Mouse (Mus musculus) kidney, postnatal 14 days (tissue): ENCODE results near the gene Ksr1.
A peak's percentile ranks its signal among the peaks of the same experiment; 100 is the strongest.
"Not testable (repeated sequence)": the region's sequence is repeated elsewhere in the genome, so short reads cannot be mapped to it uniquely, and the experiment has no call there.

ENCODE experiments used
- DNase-seq: peaks from one replicate; pipeline ENCODE4 v3.0.0; 2022; ENCODE audit warnings: mixed read lengths

Ksr1 gene

DNA sequence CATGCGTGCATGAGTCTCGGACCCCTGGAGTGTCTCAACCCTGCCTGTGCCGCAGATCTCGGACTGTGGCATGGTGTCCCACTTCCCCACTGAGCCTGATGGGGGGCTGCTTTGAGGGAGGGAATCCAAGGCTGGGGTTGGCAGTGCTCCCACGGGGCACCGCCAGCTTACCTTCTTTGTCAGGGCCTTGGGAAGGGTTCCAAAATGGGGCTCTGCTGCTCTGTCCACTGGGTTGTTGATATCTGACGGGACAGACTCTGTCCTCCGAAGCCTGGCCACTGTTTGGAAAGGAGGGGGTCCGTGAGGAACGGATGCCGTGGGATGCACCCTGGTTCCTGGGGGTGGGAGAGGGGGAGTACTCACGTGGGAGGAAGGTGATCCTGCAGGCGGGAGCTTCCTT is 109.9 kb downstream of the Ksr1 start:
- DNase-seq: no peak

DNA sequence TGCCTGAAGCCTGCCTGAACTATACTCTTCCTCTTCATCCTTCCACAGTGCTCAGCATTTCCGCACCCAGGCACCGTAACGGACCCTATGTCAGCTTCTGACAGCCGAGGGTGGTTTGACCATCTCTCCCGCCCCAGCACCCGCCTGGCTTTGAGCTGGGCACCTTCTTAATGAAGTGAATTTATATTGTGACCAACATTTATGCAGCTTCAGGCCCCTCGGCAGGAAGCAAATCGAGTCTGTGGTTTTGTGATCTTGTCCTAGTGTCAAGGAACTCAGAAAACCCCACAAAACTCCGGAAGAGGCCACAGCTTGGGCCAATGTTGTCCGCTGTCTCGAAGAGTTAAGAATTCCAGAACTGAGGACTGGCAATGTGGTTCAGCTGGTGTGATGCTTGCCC is 112.6 kb downstream of the Ksr1 start:
- no peak for DNase-seq

DNA sequence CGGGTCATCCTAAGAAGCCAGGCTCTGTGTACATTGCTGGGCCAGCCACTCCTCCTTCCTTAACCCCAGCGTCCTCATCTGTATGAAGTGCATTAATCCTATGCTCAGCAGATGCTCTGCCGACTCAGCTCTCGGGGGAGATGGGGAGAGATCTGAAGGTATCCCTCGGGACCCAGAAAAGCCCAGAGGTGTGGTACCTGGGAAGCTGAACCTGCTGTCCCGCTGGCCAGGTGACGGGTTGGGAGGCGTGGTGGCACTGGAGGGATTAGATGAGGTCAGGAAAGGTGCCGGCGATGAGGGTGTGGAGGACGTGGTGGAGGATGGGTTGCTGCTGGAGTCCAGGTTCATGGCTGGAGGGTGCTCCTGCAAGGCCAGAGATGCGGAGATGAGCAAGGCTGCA is 113.2 kb downstream of the Ksr1 start:
- DNase-seq: no peak

DNA sequence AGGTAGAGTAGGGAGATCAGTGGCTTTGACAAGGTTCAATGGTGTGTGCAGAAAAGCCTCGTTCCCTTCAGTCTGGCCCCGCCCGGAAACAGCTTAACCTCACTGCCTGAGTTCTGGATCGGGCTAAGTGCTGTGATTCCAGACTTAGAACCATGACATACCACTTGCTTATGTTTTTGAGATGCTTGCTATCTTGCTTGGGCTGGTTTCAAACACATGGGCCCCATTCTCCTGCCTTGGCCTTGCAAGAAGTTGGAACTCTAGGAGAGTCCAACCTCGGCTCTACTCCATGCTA is 114.8 kb downstream of the Ksr1 start:
- DNase-seq: no peak

DNA sequence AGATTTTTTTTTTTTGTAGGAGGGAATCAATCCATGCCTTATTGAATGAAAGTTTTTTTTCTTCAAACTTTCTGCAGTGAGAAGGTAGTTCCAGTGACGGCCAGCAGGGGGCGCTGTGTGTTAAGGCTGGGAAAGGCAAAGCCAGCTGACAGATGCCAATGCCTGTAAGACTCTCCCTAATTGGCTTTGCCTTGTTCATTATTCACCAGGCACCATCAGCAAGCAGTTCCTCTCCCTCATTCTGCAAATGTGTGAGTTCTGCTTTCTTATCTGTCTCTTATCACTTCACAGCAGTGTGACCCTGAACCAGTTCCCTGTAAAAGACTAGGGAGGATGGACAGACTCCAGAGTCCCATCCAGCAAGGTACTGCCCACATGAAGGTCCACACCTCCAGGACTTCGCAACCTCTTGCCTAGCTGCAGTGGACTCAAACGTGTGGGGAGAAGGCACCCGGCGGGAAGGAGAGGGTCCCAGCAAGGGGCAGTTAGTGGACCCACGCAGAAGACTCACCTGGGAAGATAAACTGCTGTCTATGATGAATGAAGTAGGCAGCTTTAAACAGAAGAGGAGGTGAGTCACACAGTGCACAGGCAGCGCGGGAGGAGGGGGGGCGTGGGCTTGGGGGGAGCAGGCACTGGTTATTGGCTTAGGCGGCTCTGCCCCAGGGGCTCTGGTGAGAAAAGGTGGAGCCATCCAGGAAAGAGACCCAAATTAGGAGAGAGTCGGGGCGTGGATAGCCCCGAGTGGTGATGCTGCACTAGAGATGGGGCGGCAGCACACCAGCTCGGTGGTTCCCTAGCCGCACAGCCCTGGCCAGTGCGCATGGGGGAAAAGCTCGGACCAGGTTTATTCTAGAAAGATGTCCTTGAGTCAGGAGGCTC is 115.4 kb downstream of the Ksr1 start:
- DNase-seq: peak; percentile 83

DNA sequence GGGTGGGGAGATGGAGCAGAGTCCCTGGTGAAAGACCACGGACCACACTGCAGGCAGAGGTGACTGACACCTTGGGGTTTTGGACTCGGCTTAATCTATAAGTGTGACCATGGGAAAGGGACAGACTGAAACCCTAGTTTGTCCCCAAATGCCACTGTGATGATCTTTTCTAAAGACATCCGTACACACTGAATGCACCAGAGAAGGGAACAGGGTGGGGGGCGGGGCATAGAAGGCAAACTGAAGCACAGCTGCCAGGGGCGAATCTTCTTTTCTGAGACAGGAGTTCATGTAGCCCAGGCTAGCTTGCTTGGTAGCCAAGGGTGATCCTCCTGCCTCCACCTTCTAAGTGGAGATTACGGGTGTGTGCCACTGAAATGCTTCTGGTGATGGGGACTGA is 122.5 kb downstream of the Ksr1 start:
- DNase-seq: no peak

DNA sequence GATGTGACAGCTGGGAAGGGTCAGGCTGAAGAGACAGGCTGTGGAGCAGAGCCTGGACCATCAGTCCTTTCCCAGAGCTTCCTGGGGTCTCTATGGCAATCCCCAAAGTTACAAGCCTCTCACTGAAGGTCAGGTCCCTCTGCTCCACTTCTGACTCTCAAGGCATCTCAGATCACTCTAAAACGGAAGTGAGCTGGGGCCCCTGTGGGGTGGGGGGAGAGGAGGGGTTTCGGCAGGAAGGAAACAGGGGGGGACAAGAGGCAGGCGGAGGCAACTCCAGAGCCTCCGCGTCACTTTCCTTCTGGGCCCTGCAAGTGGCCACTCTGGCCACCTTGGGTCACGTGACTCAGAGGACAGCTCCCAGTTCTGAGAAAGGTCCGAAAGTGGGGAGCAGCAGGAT is 122.9 kb downstream of the Ksr1 start:
- DNase-seq: peak; percentile 62

DNA sequence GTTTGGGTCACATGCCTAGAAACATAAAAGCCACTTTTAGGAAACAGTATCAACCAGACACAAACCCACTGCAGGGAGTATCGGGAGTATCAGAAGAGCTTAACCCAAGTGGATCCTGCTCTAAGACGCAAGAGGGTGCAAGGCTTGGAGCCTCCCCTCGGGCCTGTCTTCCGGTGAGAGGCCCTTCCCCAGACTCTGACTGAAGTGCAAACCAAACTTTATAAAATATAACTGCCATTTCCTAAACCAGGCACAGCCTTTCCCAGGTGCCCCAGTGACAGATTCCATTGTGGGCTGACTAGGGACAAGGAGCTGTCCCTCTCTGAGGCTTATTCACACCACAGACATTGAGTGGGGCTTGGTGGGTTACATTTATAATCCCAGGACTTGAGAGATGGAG is 123.4 kb downstream of the Ksr1 start:
- no peak for DNase-seq

DNA sequence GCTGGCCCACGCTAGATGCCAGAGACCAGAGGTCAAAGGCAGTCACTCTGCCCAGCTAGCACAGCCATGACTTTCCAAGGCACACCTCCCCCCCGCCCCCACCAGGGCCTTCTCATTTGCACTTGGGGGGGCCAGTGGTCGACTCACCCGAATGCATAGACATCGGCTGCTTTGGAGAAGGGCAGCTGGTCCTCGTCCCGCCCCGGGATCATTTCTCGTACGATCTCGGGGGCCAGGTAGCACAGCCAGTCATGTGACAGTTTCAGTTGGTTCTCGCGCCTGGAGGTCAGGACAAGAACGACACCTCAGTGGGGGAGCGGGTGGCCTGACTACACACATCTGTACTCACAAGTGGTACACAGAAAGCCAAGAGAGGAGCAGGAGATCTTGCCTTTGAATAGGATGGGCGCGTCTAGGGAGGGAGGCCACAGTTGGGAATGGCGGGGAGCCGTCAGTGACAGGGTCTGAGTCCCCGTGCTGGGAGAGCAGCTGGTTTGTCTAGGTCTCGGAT is 125.6 kb downstream of the Ksr1 start:
- no peak for DNase-seq

DNA sequence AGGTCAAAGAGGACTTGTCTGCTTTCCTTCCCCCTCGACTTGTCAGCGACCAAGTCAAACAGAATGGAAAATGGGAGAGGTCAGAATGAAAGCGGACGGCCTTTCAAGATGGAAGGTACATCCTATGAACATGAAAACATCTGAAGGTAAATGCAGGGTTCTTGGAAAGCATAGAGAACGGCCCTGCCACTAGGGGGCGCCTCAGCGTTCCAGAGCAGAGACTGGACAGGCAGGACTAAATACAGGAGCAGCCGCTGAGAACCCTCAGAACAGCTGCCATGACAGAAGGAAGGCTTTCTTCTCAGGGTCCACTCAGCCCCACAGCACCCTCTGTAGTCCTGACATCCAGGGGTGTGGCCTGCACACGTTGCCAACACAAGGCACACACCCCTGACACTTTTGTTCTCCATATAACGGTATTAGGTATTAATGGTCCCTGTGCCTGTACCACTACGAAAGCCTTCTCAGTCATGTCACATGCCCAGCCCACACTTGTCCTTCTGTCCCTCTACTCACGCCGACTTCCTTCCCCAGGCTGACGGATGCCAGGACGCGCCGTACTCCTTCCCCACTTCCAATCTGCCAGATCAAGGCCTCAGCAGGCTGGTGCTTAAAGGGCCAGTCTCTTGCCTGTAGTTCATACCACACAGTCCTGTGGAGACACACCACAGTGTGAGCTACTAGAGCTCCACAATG is 126.2 kb downstream of the Ksr1 start:
- no peak for DNase-seq

DNA sequence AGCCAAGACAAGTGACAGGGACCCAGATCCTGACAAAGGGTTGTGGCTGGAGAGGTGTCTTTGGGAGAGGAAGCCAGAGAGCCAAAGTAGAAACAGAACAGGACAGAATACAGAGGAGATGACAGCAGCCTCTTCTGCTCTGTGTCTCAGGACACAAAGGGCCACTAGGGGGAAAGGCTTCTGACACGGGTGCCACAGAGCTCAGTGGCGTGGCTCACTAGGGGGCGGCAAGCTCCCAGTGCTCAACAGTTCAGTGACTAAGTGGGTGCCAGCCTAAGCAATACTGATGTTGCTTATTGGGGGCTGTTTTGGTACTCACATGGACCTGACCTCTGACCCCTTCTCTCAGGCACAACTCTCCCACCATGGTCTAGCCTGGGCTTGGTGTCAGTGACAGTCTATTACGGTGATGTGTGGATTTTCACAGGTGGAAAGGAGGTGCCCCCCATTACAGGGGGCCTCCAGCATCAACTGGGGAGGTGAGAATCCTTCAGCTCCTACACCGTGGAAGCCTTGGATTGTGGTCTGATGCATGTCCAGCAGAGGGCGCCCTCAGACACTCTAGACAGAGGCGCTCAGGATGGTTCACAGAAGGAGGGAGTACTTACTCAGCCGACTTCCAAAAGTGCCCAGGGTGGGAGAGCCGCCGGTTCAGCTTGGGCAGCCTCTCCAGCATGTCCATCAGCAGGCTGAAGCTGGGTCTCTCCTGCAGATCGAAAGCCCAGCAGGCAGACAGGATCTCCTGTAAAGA is 127.1 kb downstream of the Ksr1 start:
- DNase-seq: peak; percentile 72

DNA sequence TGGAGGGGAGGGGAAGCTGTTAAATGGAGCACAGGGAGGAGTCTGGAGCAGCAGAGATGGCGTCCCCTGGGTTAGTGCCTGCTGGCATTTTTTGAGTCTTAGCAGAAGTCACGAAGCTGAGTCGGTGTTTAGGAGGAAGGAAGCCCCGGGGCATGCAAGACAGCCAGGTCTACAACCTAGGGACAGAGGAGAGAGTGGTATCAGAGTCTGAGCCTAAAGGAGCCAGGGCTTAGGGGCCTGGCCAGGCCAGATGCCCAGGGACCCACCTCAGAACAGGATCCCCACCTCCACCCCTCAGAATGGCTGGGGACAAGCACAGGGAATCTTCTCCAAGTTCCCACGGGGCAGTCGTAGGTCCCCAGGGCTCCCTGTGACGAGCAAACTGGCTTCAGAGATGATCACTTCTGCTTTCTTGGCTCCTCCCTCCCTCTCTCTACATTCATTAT is 129.0 kb downstream of the Ksr1 start:
- no peak for DNase-seq

DNA sequence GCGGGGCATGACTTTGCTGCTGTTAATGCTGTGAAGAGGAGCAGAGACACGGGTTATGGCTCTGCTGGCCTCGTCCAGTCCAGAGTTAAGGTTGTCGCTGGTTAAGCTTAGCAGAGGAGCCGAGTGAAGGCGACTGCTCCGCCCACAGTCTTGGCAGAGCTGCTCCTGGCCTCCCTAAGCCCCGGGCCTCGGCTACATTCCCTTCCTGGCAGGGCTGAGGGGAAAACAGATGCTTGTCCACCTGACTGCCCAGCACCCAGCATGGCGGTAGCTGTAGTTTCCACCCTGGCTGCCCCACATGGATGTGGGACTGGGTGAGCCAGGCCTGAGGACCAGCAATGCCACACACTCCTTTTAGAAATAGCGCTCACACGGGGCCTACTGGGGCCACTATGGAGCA is 130.0 kb downstream of the Ksr1 start:
- DNase-seq: no peak

DNA sequence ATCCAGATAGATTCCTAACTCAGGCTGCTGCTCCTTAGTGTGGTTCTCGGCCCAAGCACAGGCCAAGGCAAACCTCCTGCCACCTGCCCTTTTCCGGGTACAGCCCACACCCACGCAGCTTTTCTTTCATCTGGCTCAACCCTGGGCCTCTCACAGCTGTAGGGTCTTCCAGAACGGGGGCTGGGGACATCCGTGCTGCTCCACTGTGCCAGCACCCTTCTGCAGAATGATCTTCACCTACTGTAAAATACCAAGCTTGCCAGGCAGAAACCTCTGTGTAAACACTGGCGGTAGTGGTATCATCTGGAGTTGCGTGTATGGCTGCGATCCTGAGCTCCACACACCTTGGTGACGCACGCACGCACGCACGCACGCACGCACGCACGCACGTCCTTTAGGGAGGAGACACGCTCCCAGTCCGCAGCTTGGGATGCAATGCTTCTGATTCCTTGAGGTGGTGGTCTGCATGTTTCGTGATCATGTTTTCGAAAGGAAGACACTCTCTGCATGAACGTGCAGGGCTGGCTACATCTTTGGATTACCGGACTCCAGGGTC is 130.5 kb downstream of the Ksr1 start:
- no peak for DNase-seq

DNA sequence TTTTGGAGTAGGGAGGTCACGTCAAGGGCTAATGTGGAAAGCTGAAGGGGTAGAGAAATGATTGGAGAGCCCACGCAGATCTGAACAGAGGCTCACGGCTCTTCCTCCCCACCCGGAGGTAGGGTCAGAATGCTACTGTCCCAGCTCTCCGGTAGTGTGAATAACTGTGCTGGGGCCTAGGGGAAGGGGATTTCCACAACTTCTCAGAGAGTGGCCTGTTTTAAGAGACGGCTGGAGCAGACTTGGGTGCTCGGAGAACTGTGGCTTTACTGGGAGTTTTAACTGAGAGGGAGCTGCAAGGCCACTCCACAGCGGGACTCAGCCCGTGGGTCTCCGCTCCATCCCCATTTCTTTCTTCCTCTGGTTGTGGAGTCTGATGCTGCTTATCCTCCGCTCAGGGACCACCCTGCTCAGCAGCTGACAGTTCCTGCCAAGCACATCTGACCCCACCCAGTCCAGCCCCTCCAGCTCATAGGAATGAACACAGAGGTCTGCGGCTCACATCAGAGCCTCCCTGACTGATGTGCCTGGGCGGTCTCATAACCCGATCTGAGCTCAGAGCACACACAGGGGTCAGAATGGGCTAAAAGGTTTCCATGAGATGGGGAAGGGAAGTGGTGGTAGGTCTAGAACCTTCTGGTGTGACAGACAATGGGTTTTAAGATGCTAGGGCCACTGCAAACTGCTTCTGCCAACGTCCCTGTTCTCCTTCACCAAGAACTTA is 131.4 kb downstream of the Ksr1 start:
- no peak for DNase-seq

DNA sequence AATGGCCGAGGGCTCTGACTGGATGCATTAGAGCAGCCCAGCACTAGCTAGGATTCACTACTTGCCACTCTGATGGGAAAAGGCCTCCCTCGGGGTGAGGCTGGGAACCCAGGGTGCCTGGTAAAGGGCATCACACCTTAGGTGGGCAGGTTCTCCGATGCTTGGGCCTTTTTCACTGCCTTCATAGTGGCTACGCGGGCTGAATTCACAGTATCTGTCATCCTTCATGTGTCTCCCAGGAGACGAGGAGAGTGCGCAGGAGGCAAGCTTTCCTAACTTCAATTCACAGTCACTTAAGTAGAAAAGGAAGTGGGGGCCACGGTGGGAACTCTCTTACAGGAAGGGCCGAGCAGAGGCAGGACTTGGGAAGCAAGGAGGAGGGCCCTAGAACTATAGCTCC is 132.4 kb downstream of the Ksr1 start:
- no peak for DNase-seq

DNA sequence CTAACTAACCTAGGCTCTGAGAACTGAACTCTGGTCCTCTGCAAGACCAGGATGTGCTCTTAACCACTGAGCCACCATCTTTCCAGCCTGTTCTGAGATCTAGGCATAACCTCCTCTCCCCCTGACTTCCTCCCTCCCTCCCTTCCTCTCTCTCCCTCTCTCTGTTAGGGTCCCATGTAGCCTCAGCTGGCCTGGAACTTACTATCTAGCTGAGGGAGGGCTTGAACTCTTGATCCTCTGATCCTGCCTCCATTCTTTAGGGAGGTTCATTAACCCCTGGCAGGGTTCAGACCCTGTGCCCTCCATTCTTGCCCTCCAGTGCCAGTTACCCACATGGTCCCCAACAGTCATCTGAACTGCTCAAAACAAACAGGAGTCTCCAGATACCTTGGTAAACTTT is 133.2 kb downstream of the Ksr1 start:
- DNase-seq: no peak

DNA sequence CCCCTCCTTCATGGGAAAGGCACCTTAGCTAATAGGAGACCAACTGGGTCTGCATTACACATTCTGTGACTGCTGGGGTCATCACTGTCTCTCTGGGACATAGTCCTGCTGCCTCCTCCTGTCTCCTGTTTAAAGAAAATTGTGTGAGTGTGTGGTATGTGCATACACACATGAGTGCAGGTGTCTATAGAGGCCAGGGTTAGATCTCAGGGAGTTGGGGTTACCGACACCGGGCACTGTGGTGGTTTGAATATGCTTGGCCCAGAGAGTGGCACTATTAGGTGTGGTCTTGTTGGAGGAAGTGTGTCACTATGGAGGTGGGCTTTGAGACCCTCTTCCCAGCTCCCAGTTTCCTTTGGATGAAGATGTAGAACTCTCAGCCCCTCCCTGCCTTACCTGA is 133.7 kb downstream of the Ksr1 start:
- DNase-seq: no peak

DNA sequence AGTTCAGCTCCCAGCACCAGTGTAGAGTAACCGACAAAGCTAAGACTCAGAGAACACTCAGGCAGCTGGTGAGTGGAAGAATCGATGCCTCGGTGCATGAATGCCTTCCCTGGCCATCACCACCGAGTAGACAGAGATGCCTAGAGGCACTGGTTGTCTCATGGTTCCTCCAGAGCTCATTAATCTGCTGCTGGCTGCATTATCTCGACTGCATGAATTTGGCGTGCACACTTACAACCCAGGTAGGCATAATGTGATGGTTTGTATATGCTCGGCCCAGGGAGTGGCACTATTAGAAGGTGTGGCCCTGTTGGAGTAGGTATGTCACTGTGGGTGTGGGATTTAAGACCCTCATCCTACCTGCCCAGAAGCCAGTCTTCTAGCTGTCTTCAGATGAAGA is 137.3 kb downstream of the Ksr1 start:
- no peak for DNase-seq

DNA sequence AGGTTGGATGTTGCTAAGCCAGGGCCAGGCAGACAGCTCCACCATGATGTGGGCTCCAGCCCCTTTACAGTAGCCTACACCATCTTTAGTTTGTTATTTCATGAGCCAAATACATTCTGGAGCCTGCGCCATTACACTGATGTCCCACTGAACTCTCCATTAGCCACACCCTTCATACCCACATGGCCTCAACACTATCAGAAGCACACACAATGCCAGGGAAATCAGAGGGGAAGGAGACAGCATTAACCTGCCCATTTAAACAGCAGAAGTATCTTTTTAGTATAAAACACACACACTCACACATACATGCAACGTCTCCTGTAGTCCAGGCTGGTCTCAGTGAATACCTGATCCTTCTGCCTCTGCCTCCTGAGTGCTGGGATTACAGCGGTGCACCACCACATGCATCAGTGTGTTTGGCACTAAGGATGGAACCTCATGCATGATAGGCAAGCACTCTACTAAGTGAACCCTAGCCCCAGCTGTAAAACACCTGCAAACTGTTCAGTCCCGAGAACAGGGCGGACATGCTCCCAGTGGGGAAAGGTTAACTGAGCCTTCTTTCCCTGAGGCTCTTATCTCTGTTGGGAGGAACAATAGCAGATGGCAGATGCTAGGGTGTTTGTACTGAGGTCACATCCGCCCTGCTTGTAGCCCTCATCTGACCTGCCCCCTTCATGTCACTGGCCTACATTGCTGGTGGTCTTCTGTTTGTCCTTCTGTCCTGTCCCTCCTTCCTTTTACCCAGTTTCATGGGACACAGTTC is 138.0 kb downstream of the Ksr1 start:
- no peak for DNase-seq

DNA sequence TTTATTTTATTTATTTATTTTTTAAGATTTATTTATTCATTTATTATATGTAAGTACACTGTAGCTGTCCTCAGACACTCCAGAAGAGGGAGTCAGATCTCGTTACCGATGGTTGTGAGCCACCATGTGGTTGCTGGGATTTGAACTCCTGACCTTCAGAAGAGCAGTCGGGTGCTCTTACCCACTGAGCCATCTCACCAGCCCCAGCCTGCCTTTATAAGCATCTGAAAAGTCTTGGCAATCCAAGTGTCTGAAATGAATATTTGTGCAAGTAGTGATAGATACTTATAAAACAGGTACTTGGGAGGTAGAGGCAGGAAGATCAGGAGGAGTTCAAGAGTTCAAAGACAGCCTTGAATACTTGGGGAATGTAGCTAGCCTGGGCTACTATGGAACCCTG is 138.9 kb downstream of the Ksr1 start:
- DNase-seq: not testable (repeated sequence)

DNA sequence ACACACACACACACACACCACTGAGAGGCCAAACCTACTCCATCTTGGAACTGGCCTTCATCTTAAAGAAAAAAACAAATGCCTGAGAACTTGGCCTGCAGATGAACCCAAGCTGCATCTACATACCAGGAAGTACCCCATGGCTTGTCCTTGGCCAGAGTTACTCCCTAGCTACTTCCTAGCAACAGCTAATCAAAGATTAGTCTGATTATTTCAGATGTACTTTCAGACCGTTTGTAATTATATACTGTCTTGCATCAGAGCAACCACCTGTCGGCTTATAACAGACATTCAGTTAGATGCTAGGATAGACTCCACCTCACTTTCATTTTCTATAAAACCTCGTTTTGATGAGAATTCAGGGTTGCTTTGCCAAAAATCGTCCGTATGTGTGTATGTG is 139.8 kb downstream of the Ksr1 start:
- DNase-seq: no peak
